Mouse (Mus musculus) embryonic facial prominence, embryonic 11.5 days (tissue): ENCODE measurements around the gene Slc16a5. TPM values are rescaled to one million over a fixed set of nuclear protein-coding genes. Genes with fewer than 3 reads are reported as not detected.

ENCODE experiments used
- ATAC-seq: fragments of 200-750 bp; cut with Nextera tagmentation; replicated peaks from 2 replicates; pipeline ENCODE4 v1.8.0; 2017; ENCODE audit warnings: low read depth; ENCODE audit not compliant: insufficient number of reproducible peaks, low FRiP score, low TSS enrichment
- DNase-seq: peaks from one replicate; pipeline ENCODE4 v3.0.0-alpha.2; 2015; ENCODE audit warnings: low spot score
- H3K27ac ChIP-seq: fragments of 300-500 bp; sonication (generic); replicated peaks from 2 replicates; pipeline ENCODE4 v1.5.1; 2014; ENCODE audit warnings: mild to moderate bottlenecking, low read depth, low read length, control low read depth
- H3K27me3 ChIP-seq: fragments of 300-500 bp; sonication (generic); 2 replicates; pipeline ENCODE4 v1.6.1; 2014; ENCODE audit warnings: mild to moderate bottlenecking, low read length, moderate library complexity, mixed read lengths; ENCODE audit not compliant: control insufficient read depth, insufficient read depth
- H3K36me3 ChIP-seq: fragments of 300-500 bp; sonication (generic); replicated peaks from 2 replicates; pipeline ENCODE4 v1.6.1; 2014; ENCODE audit warnings: low read depth, mild to moderate bottlenecking, low read length, moderate library complexity, mixed read lengths; ENCODE audit not compliant: control insufficient read depth, insufficient read depth
- H3K4me1 ChIP-seq: fragments of 300-500 bp; sonication (generic); 2 replicates; pipeline ENCODE4 v1.6.1; 2014; ENCODE audit warnings: low read length, mixed read lengths; ENCODE audit not compliant: control insufficient read depth, insufficient read depth
- H3K4me2 ChIP-seq: fragments of 300-500 bp; sonication (generic); 2 replicates; pipeline ENCODE4 v1.6.1; 2014; ENCODE audit warnings: low read depth, mild to moderate bottlenecking, control low read depth, low read length, moderate library complexity
- H3K4me3 ChIP-seq: fragments of 300-500 bp; sonication (generic); 2 replicates; pipeline ENCODE4 v1.5.1; 2014; ENCODE audit warnings: low read depth, low read length, control low read depth
- H3K9ac ChIP-seq: fragments of 300-500 bp; sonication (generic); replicated peaks from 2 replicates; pipeline ENCODE4 v1.6.1; 2014; ENCODE audit warnings: mild to moderate bottlenecking, control low read depth, low read length
- H3K9me3 ChIP-seq: fragments of 300-500 bp; sonication (generic); replicated peaks from 2 replicates; pipeline ENCODE4 v1.6.1; 2016; ENCODE audit warnings: mild to moderate bottlenecking, low read length, inconsistent platforms, mixed read lengths; ENCODE audit not compliant: control insufficient read depth
- WGBS: fragments of 180-500 bp; shearing (Covaris S2); extraction: QIAGEN DNeasy Blood & Tissue Kit; methylation state at CpG from one replicate; pipeline ENCODE4 v1.1.7; 2014; 5-methylcytosine and 5-hydroxymethylcytosine counted together
- polyA plus RNA-seq: library from polyadenylated mRNA; unstranded; fragments of >200 nt; fragmentation: Nextera tagmentation; extraction: Ambion mirVana; gene quantifications from 2 replicates; pipeline ENCODE4 v1.2.1, GENCODE M21; 2014

Gene Slc16a5
- polyA plus RNA-seq, 1 experiment from 2014 or later: not detected

- H3K9ac ChIP-seq: no peak overlapping the region
- DNase-seq: no peak
- H3K27me3 ChIP-seq: no peaks in the 10 kb centered on the region
- no peak for ATAC-seq
- no peak overlapping the region for H3K4me2 ChIP-seq
- H3K4me1 ChIP-seq: peaks cover 10% of the 10 kb centered on the region; the same call in 1 of the 2 replicates
- H3K4me3 ChIP-seq: no peak overlapping the region
- no peaks in the 10 kb centered on the region; the same call in none of the 2 replicates for H3K36me3 ChIP-seq
- no peak overlapping the region for H3K27ac ChIP-seq
- H3K9me3 ChIP-seq: no peaks in the 10 kb centered on the region
- WGBS: 84% methylated on average over 2 of the region's 2 CpGs
These were observed 45.8 kb downstream of the Slc16a5 start for GRCm38 (mm10) chr11:115508061-115508460.

DNA sequence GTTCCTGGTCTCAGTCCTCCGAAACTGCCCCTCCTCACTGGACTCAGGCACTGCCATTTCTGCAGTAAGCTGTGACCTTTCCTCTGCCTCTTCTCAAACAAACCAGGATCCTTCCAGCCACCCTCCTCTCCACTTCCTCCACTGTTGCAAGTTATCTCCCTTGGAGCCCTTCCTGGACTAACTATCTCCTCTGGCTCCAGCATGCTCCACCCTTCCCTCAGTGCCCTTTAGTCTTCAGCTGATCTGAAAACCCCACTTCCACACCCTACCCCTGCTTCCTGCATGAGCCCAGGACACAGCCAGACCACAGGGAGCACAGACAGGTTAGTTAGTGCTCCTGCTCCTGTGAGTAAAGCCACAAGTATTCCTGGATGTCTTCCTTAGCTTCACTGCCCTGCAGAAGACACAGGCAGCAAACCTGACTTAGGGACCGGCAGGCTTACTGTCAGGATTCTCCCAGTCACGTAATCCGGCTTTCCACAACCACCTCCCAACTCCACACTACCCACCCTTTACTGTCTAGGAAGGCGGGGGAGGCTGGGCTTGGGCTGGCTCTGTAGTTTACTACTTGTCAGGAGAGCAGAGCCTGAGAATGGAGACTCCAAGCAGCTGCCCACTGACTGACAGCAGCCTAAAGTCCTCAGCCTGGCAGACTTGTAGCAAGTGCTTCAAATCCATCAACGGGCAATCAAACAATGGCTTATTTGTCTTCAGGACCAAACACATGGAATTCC is 47.7 kb downstream of the Slc16a5 start:
- peaks cover 10% of the 10 kb centered on the region; the same call in 1 of the 2 replicates for H3K4me1 ChIP-seq
- peak overlapping the region; percentile 38; the same call in 1 of the 2 replicates for H3K4me2 ChIP-seq
- H3K36me3 ChIP-seq: no peaks in the 10 kb centered on the region; the same call in 1 of the 2 replicates
- no peak overlapping the region for H3K27ac ChIP-seq
- H3K9me3 ChIP-seq: no peaks in the 10 kb centered on the region
- no peak overlapping the region for H3K4me3 ChIP-seq
- DNase-seq (no peak), ATAC-seq (no peak)
- WGBS: 37% methylated on average over 6 of the region's 6 CpGs
- H3K9ac ChIP-seq: no peak overlapping the region
- H3K27me3 ChIP-seq: no peaks in the 10 kb centered on the region

DNA sequence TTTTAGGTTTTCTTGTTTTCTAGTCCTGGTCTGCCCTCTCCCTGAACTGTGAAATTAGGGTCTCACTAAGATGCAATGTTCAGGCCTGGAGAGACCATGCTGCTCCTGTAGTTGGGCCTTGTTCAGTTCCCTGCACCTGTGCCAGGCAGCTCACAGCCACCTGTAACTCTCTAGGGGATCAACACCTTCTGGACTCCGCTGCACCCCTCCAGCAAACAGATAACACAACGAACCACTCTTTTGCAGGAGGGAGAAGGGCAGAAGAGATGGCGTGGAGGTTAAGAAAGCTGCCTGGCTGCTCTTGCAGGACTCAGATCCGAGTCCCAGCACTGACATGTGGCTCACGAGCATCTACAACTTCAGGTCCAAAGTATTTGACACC is 48.2 kb downstream of the Slc16a5 start:
- DNase-seq (no peak), ATAC-seq (no peak)
- Histone ChIP-seq H3K9me3 (no peaks in the 10 kb centered on the region), H3K27ac (no peak overlapping the region), H3K27me3 (no peaks in the 10 kb centered on the region), H3K4me2 (peak overlapping the region; percentile 38), H3K4me1 (peaks cover 10% of the 10 kb centered on the region; the same call in 1 of the 2 replicates), H3K9ac (no peak overlapping the region; the same call in 1 of the 2 replicates), H3K4me3 (no peak overlapping the region), H3K36me3 (no peaks in the 10 kb centered on the region)
- 43% methylated on average over 5 of the region's 5 CpGs for WGBS

GRCm38 (mm10) chr11:115511121-115511520 is 48.8 kb downstream of the Slc16a5 start:
- WGBS: 68% methylated on average over 2 of the region's 2 CpGs
- DNase-seq: no peak

GRCm38 (mm10) chr11:115512004-115512403 is 49.7 kb downstream of the Slc16a5 start:
- Histone ChIP-seq H3K9me3 (no peaks in the 10 kb centered on the region), H3K36me3 (no peaks in the 10 kb centered on the region), H3K9ac (peak overlapping the region; percentile 98), H3K4me3 (peak overlapping the region; percentile 100), H3K4me1 (peaks cover 10% of the 10 kb centered on the region; the same call in 1 of the 2 replicates), H3K4me2 (peak overlapping the region; percentile 92), H3K27ac (no peak overlapping the region), H3K27me3 (no peaks in the 10 kb centered on the region)
- DNase-seq (no peak), ATAC-seq (no peak)
- 65% methylated on average over 3 of the region's 3 CpGs for WGBS

More at GRCm38 (mm10) chr11:115511121-115511520, 48.8 kb downstream of the Slc16a5 start:
- no peak for ATAC-seq
- H3K27me3 ChIP-seq: no peaks in the 10 kb centered on the region
- peak overlapping the region; percentile 92 for H3K4me2 ChIP-seq
- H3K9ac ChIP-seq: peak overlapping the region; percentile 43
- H3K4me1 ChIP-seq: peaks cover 10% of the 10 kb centered on the region; the same call in 1 of the 2 replicates
- H3K4me3 ChIP-seq: no peak overlapping the region
- no peaks in the 10 kb centered on the region for H3K9me3 ChIP-seq
- no peaks in the 10 kb centered on the region for H3K36me3 ChIP-seq
- H3K27ac ChIP-seq: no peak overlapping the region

GRCm38 (mm10) chr11:115512407-115513183 is 50.3 kb downstream of the Slc16a5 start:
- Histone ChIP-seq H3K9me3 (no peaks in the 10 kb centered on the region), H3K4me2 (peak overlapping the region; percentile 92), H3K4me1 (peaks cover 10% of the 10 kb centered on the region; the same call in 1 of the 2 replicates), H3K36me3 (no peaks in the 10 kb centered on the region), H3K4me3 (peak overlapping the region; percentile 100), H3K27me3 (no peaks in the 10 kb centered on the region), H3K27ac (no peak overlapping the region; the same call in 1 of the 2 replicates), H3K9ac (peak overlapping the region; percentile 98)
- DNase-seq: no peak
- no peak for ATAC-seq
- 35% methylated on average over 8 of the region's 8 CpGs for WGBS

DNA sequence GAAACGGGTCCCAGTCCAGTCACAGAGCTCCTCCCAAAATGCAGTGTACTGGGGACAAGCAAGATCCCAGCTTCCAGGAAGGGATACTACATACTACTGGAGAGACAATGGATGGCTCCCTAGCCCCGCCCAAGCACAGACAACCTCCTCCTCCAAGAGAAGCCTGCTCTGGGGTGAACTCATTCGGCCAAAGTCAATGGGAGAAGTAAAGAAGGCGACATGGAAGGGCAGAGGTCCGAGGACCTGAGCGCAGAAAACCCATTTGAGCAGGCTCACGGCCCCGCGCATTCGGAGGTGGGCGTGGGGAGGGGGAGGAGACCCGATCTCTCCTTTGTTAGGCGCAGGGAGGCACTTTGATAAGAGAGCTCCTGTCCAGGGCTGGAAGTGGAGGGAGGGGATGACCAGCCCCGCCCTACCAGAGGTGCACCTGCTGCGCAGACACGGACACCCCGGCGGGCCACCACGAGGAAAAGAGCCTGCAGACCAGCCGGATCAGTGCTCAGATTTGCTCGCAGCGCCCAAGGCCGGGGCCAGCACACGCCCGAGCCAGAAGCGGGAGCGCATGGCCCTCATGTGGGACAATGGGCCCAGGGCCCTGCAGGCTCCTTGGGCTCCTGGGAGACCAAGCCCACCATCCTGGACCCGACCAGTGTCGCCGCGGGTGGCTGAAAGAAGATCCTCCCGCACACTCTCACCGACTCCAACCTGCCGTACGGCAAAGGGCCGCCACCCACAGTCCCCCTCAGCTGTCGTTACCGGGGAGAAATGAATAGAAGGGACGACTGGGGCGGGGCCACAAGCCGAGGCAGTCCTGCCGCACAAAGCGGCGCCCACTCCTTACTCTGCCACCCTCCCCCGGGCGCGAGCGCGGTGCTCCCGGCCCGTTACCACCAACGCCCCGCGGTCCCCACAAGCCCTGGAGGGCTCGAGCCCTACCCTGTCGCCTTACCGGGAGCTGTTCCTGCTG is 51.3 kb downstream of the Slc16a5 start:
- Histone ChIP-seq H3K9me3 (no peaks in the 10 kb centered on the region), H3K9ac (peak overlapping the region; percentile 98), H3K4me3 (peak overlapping the region; percentile 100), H3K27ac (peak overlapping the region; percentile 80), H3K4me1 (peaks cover 10% of the 10 kb centered on the region; the same call in 1 of the 2 replicates), H3K36me3 (no peaks in the 10 kb centered on the region), H3K27me3 (no peaks in the 10 kb centered on the region), H3K4me2 (peak overlapping the region; percentile 92)
- DNase-seq (peak; percentile 67), ATAC-seq (peak; percentile 36)
- under 1% methylated on average over 55 of the region's 57 CpGs for WGBS
